Mouse (Mus musculus): ENCODE results near the gene Csrp3. TPM values are rescaled to one million over a fixed set of nuclear protein-coding genes. Genes with fewer than 3 reads are reported as not detected.

Gene Csrp3
- total and polyA plus RNA-seq, 3 experiments: 0.17 to 0.81 TPM; not detected in 1

GRCm38 (mm10) chr7:48855461-48855860 is 7.6 kb upstream of the Csrp3 start:
- H3K9ac ChIP-seq (ENCODE audit: control insufficient read depth, low read depth, low read length, poor library complexity, severe bottlenecking): no peak overlapping the region
- H3K4me1 ChIP-seq (ENCODE audit: control insufficient read depth in 1 of 2, insufficient read depth in 2 of 2, low read length in 2 of 2): peaks cover 21% of the 10 kb centered on the region in 2 experiments
- no peak for TF ChIP-seq POLR2AphosphoS5 (IDR thresholded peaks at IDR 0.05; ENCODE audit: borderline replicate concordance, low read depth, low read length)
- no peak for TF ChIP-seq GATA1 (IDR thresholded peaks at IDR 0.05; ENCODE audit: low read depth, low read length)
- TF ChIP-seq UBTF (IDR thresholded peaks at IDR 0.05; ENCODE audit: borderline replicate concordance, insufficient read depth, low read depth, low read length): no peak
- TF ChIP-seq ZMIZ1 (IDR thresholded peaks at IDR 0.05; ENCODE audit: low read depth, low read length): no peak
- H3K79me2 ChIP-seq (ENCODE audit: control insufficient read depth, insufficient read depth, low read length, poor library complexity): no peaks in the 10 kb centered on the region
- DNase-seq (ENCODE audit: low read depth, low spot score): no peak
- H3K9me3 ChIP-seq (replicated peaks; ENCODE audit: insufficient read depth, low read length): no peaks in the 10 kb centered on the region
- H3K4me3 ChIP-seq (ENCODE audit: control insufficient read depth in 1 of 2, insufficient read depth in 1 of 2, low read depth in 2 of 2, low read length in 2 of 2): no peak overlapping the region
- peaks cover 0 to 28% of the 10 kb centered on the region in 2 experiments; a peak in 2 of 4 replicates for H3K36me3 ChIP-seq (ENCODE audit: control insufficient read depth in 1 of 2, insufficient read depth in 2 of 2, low read length in 2 of 2)
- no peak overlapping the region for H3K27ac ChIP-seq (ENCODE audit: control insufficient read depth, low read depth, low read length)
- H3K27me3 ChIP-seq (ENCODE audit: control insufficient read depth in 1 of 2, insufficient read depth in 2 of 2, low read length in 2 of 2): no peaks in the 10 kb centered on the region

GRCm38 (mm10) chr7:48853496-48853895 is 5.7 kb upstream of the Csrp3 start:
- Histone ChIP-seq H3K27me3 (ENCODE audit: control insufficient read depth in 1 of 2, insufficient read depth in 2 of 2, low read length in 2 of 2) (peaks cover 0 to 2% of the 10 kb centered on the region in 2 experiments; a peak in 1 of 4 replicates), H3K4me3 (ENCODE audit: control insufficient read depth in 1 of 2, insufficient read depth in 1 of 2, low read depth in 2 of 2, low read length in 2 of 2) (no peak overlapping the region), H3K27ac (ENCODE audit: control insufficient read depth, low read depth, low read length) (no peak overlapping the region), H3K9me3 (replicated peaks; ENCODE audit: insufficient read depth, low read length) (no peaks in the 10 kb centered on the region), H3K9ac (ENCODE audit: control insufficient read depth, low read depth, low read length, poor library complexity, severe bottlenecking) (no peak overlapping the region), H3K4me1 (ENCODE audit: control insufficient read depth in 1 of 2, insufficient read depth in 2 of 2, low read length in 2 of 2) (peaks cover 5 to 6% of the 10 kb centered on the region in 2 experiments), H3K79me2 (ENCODE audit: control insufficient read depth, insufficient read depth, low read length, poor library complexity) (no peaks in the 10 kb centered on the region), H3K36me3 (ENCODE audit: control insufficient read depth in 1 of 2, insufficient read depth in 2 of 2, low read length in 2 of 2) (peaks cover 0 to 10% of the 10 kb centered on the region in 2 experiments; a peak in 2 of 4 replicates)
- TF ChIP-seq JUND (IDR thresholded peaks at IDR 0.05; ENCODE audit: low read depth, low read length) (no peak), POLR2A (IDR thresholded peaks at IDR 0.05; ENCODE audit: control insufficient read depth in 1 of 2, insufficient read depth in 1 of 2, low read depth in 1 of 2, low read length in 2 of 2, poor library complexity in 1 of 2) (no peak), MYB (IDR thresholded peaks at IDR 0.05; ENCODE audit: low read depth, low read length) (no peak), ELF1 (IDR thresholded peaks at IDR 0.05; ENCODE audit: low read depth, low read length) (no peak), POLR2AphosphoS5 (IDR thresholded peaks at IDR 0.05; ENCODE audit: borderline replicate concordance, low read depth, low read length) (no peak), RCOR1 (IDR thresholded peaks at IDR 0.05; ENCODE audit: low read depth, low read length) (no peak), SMC3 (IDR thresholded peaks at IDR 0.05; ENCODE audit: low read depth, low read length) (no peak), ZC3H11A (IDR thresholded peaks at IDR 0.05; ENCODE audit: low read depth, low read length) (no peak), USF1 (IDR thresholded peaks at IDR 0.05; ENCODE audit: low read depth, low read length) (no peak), GABPA (IDR thresholded peaks at IDR 0.05; ENCODE audit: low read depth, low read length) (no peak), ETS1 (IDR thresholded peaks at IDR 0.05; ENCODE audit: low read depth, low read length) (no peak), GATA1 (IDR thresholded peaks at IDR 0.05; ENCODE audit: low read depth, low read length) (no peak), TBP (IDR thresholded peaks at IDR 0.05; ENCODE audit: low read depth, low read length) (no peak), CHD2 (IDR thresholded peaks at IDR 0.05; ENCODE audit: low read length) (no peak)
- DNase-seq (ENCODE audit: low read depth, low spot score): no peak
